Comparison of ENCODE assay signal across 8 mouse cellular contexts in genomic region chr11:72042631-72043030, GRCm38 (mm10). TPM values are rescaled to one million over a fixed set of nuclear protein-coding genes. Genes with fewer than 3 reads are reported as not detected.
DNase-seq lines count a peak whose midpoint lies in the region; ATAC-seq and TF ChIP-seq lines count a peak whose summit lies in the region.

No protein-coding gene starts in this region.

- DNase-seq in embryo, embryonic 10.5 days (ENCODE audit: low spot score) = peak; percentile 55
- no peak for DNase-seq in embryo, embryonic 9.5 days (ENCODE audit: extremely low spot score)
- no peak for DNase-seq in liver, embryonic 14.5 days (ENCODE audit: low read depth in 3 of 3, low spot score in 3 of 3)
- no peak for DNase-seq in cerebellum, postnatal 25 days
- no peak for DNase-seq in cerebellum, adult 9-11 months

- TF ChIP-seq CTCF in C2C12 (IDR thresholded peaks at IDR 0.05; ENCODE audit: control insufficient read depth, insufficient read depth, insufficient read length) = no peak
- TF ChIP-seq CTCF in liver, embryonic 14.5 days (IDR thresholded peaks at IDR 0.05; ENCODE audit: low read depth) = no peak

- H3K4me3 ChIP-seq in C2C12 (ENCODE audit: insufficient read depth, poor library complexity, severe bottlenecking) = peak overlapping the region; percentile 80
- H3K4me3 ChIP-seq in forebrain, embryonic 12.5 days (replicated peaks) = peak overlapping the region; percentile 63
- peak overlapping the region; percentile 59 to 66 for H3K4me3 ChIP-seq in liver, embryonic 14.5 days (ENCODE audit: insufficient read depth in 1 of 2, low read depth in 2 of 2, low read length in 2 of 2)

- TF ChIP-seq EP300 in liver, embryonic 14.5 days (IDR thresholded peaks at IDR 0.05; ENCODE audit: low read depth) = no peak

- H3K36me3 ChIP-seq in C2C12 (ENCODE audit: control insufficient read depth, insufficient read depth) = peaks cover 44% of the 10 kb centered on the region
- H3K36me3 ChIP-seq in forebrain, embryonic 12.5 days (replicated peaks) = peaks cover 34% of the 10 kb centered on the region
- H3K36me3 ChIP-seq in liver, embryonic 14.5 days (replicated peaks; ENCODE audit: control insufficient read depth, insufficient read depth, low read depth) = no peaks in the 10 kb centered on the region

- H3K4me2 ChIP-seq in forebrain, embryonic 12.5 days = peak overlapping the region; percentile 79
- peak overlapping the region; percentile 79 for H3K4me2 ChIP-seq in liver, embryonic 14.5 days (ENCODE audit: low read depth)

- peaks cover 32% of the 10 kb centered on the region for H3K79me2 ChIP-seq in C2C12 (ENCODE audit: control insufficient read depth, insufficient read depth)

- ATAC-seq in forebrain, embryonic 12.5 days (ENCODE audit: low FRiP score) = no peak
- peak; percentile 9; the same call in 1 of the 2 replicates for ATAC-seq in liver, embryonic 14.5 days (ENCODE audit: insufficient read depth)
- ATAC-seq in megakaryocyte-erythroid progenitor cell, adult 5-6 weeks (replicated peaks; ENCODE audit: low FRiP score, low TSS enrichment, poor library complexity, severe bottlenecking) = no peak

- H3K4me1 ChIP-seq in forebrain, embryonic 12.5 days = peaks cover 61% of the 10 kb centered on the region
- H3K4me1 ChIP-seq in liver, embryonic 14.5 days (replicated peaks; ENCODE audit: control insufficient read depth in 2 of 2, insufficient read depth in 2 of 2, low read length in 1 of 2) = peaks cover 0 to 11% of the 10 kb centered on the region in 2 experiments; a peak in 2 of 4 replicates

- H3K9ac ChIP-seq in forebrain, embryonic 12.5 days = peak overlapping the region; percentile 69
- peak overlapping the region; percentile 12 for H3K9ac ChIP-seq in liver, embryonic 14.5 days (replicated peaks)

- peak overlapping the region; percentile 96 for H3ac ChIP-seq in C2C12 (ENCODE audit: control insufficient read depth, insufficient read length, low read depth)

- H3K9me3 ChIP-seq in forebrain, embryonic 12.5 days = no peaks in the 10 kb centered on the region
- no peaks in the 10 kb centered on the region for H3K9me3 ChIP-seq in liver, embryonic 14.5 days (ENCODE audit: control insufficient read depth, low read length)

- H3K27ac ChIP-seq in forebrain, embryonic 12.5 days = no peak overlapping the region
- no peak overlapping the region for H3K27ac ChIP-seq in liver, embryonic 14.5 days

- no peaks in the 10 kb centered on the region for H3K27me3 ChIP-seq in C2C12 (ENCODE audit: control insufficient read depth, insufficient read depth, insufficient read length)
- H3K27me3 ChIP-seq in forebrain, embryonic 12.5 days = no peaks in the 10 kb centered on the region
- no peaks in the 10 kb centered on the region for H3K27me3 ChIP-seq in liver, embryonic 14.5 days (ENCODE audit: control insufficient read depth, insufficient read depth, low read length)

- H3K79me3 ChIP-seq in C2C12 (ENCODE audit: low read depth) = peaks cover 26% of the 10 kb centered on the region

- under 1% methylated on average over 14 of the region's 14 CpGs for WGBS in forebrain, embryonic 12.5 days
- WGBS in liver, embryonic 14.5 days (ENCODE audit: insufficient replicate concordance) = 3% methylated on average over 14 of the region's 14 CpGs

TF ChIP-seq in C2C12, 6 proteins besides CTCF, POLR2A, EP300 and RAD21:
- TF ChIP-seq MAX (IDR thresholded peaks at IDR 0.05) = peak; percentile 71
- TF ChIP-seq CEBPB (IDR thresholded peaks at IDR 0.05; ENCODE audit: low read depth) = peak; percentile 68
- TF ChIP-seq MYOG (IDR thresholded peaks at IDR 0.05; ENCODE audit: control insufficient read depth, extremely low read depth, insufficient read length) = no peak

RNA-seq across cellular contexts. Expression of gene Pimreg, which starts 0.8 kb away (rescaled TPM):
- polyA plus RNA-seq in C2C12 (2012; fragmentation: generic; extraction: Trizol) = 156 TPM
- polyA plus RNA-seq in forebrain, embryonic 12.5 days (2016; fragmentation: Nextera tagmentation; extraction: Ambion mirVana) = 187 and 191 TPM in 2 replicates
- 12.1 and 13.0 TPM in 2 replicates for polyA plus RNA-seq in liver, embryonic 14.5 days (2012; rRNA removed)
- polyA plus RNA-seq in liver, embryonic 14.5 days (2014; fragmentation: Nextera tagmentation; extraction: Ambion mirVana) = 18.5 and 21.4 TPM in 2 replicates
- 2.3 and 7.1 TPM in 2 replicates for total RNA-seq in megakaryocyte-erythroid progenitor cell, adult 5-6 weeks (2014; fragmentation: Nextera tagmentation)
- total RNA-seq in megakaryocyte-erythroid progenitor cell, adult 5-6 weeks (2017) = 3.1 and 3.6 TPM in 2 replicates

RNA-seq across cellular contexts. Expression of gene Aipl1, which starts 5.3 kb away (rescaled TPM):
- 0.21 TPM for polyA plus RNA-seq in C2C12 (2012; fragmentation: generic; extraction: Trizol)
- polyA plus RNA-seq in forebrain, embryonic 12.5 days (2016; fragmentation: Nextera tagmentation; extraction: Ambion mirVana) = 0.37 and 0.50 TPM in 2 replicates
- 0.11 TPM in 2 replicates for polyA plus RNA-seq in liver, embryonic 14.5 days (2012; rRNA removed)
- polyA plus RNA-seq in liver, embryonic 14.5 days (2014; fragmentation: Nextera tagmentation; extraction: Ambion mirVana) = 0.11 and 0.14 TPM in 2 replicates
- total RNA-seq in megakaryocyte-erythroid progenitor cell, adult 5-6 weeks (2014; fragmentation: Nextera tagmentation) = not detected in 2 replicates
- 0.08 and 0.61 TPM in 2 replicates for total RNA-seq in megakaryocyte-erythroid progenitor cell, adult 5-6 weeks (2017)
